Comparison of ENCODE assay signal across 17 mouse cellular contexts in the genomic region with DNA sequence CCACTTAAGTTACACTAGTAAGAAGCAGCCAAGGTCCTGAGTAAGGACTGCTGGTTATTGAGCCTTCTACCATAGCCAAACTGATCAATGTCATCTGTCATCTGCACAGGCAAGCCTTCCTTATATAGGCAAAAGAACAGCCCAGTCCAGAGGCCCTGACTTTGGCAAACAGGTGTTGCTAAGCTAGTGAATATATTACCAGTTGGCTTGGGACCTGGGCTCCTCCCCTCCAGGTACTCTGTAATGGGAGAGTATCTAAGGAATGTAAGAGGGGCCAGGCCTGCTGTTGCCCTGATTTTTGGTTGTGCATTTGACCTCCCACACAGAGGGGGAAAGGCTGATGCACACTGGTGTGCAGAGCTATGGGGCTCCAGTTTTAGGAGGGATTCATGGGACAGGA.
DNase-seq lines count a peak whose midpoint lies in the region; ATAC-seq lines count a peak whose summit lies in the region.
"Had no signal": no experiment of that assay in that cellular context is flagged by ENCODE, and none has a peak within 500 bp of the region (broad histone marks: within the 10 kb centered on the region; RNA-seq: fewer than 3 reads in every experiment).

No protein-coding gene starts in this region.

- no peak overlapping the region for H3K4me2 ChIP-seq in hindbrain, embryonic 16.5 days (ENCODE audit: low read length)
- H3K4me2 ChIP-seq: hindbrain, embryonic 14.5 days; midbrain, embryonic 13.5 days had no signal

- no peaks in the 10 kb centered on the region for H3K4me1 ChIP-seq in hindbrain, embryonic 10.5 days (replicated peaks)
- no peaks in the 10 kb centered on the region for H3K4me1 ChIP-seq in hindbrain, embryonic 16.5 days (ENCODE audit: control insufficient read depth, insufficient read depth, low read depth, low read length)

- peaks cover 8% of the 10 kb centered on the region; the same call in 1 of the 2 replicates for H3K36me3 ChIP-seq in hindbrain, embryonic 10.5 days
- H3K36me3 ChIP-seq in hindbrain, embryonic 16.5 days (ENCODE audit: control insufficient read depth, insufficient read depth, low read length): no peaks in the 10 kb centered on the region

- ATAC-seq in hindbrain, embryonic 16.5 days: no peak
- ATAC-seq in CD4-positive, CD25-positive, alpha-beta regulatory T cell, adult 4 months: no peak
- ATAC-seq: activated CD4-positive, CD25-positive, alpha-beta regulatory T cell, adult 4 months; forebrain, embryonic 14.5 days; midbrain, embryonic 13.5 days had no signal

- no peak overlapping the region for H3K4me3 ChIP-seq in hindbrain, embryonic 10.5 days
- H3K4me3 ChIP-seq in hindbrain, embryonic 16.5 days (ENCODE audit: low read length): no peak overlapping the region
- H3K4me3 ChIP-seq: heart, adult 2 months; midbrain, embryonic 13.5 days had no signal

- H3K27me3 ChIP-seq in hindbrain, embryonic 10.5 days (ENCODE audit: insufficient read depth, poor library complexity, severe bottlenecking): no peaks in the 10 kb centered on the region
- H3K27me3 ChIP-seq in hindbrain, embryonic 16.5 days (replicated peaks; ENCODE audit: control insufficient read depth, insufficient read depth, low read length): no peaks in the 10 kb centered on the region
- H3K27me3 ChIP-seq: midbrain, embryonic 13.5 days had no signal

- H3K9ac ChIP-seq in hindbrain, embryonic 16.5 days (ENCODE audit: low read depth, low read length): no peak overlapping the region
- H3K9ac ChIP-seq: hindbrain, embryonic 14.5 days; midbrain, embryonic 13.5 days had no signal

- peak overlapping the region; percentile 31; the same call in 1 of the 2 replicates for H3K27ac ChIP-seq in hindbrain, embryonic 10.5 days
- no peak overlapping the region for H3K27ac ChIP-seq in hindbrain, embryonic 16.5 days (ENCODE audit: low read depth, low read length)
- H3K27ac ChIP-seq: heart, adult 2 months; hindbrain, embryonic 14.5 days; macrophage; midbrain, embryonic 13.5 days had no signal

- 0 out of 2 replicates have a peak, but pooled peaks cover 3% of the 10 kb centered on the region for H3K9me3 ChIP-seq in hindbrain, embryonic 10.5 days
- no peaks in the 10 kb centered on the region for H3K9me3 ChIP-seq in hindbrain, embryonic 16.5 days (ENCODE audit: control insufficient read depth, low read length)
- H3K9me3 ChIP-seq: midbrain, embryonic 13.5 days had no signal

- no peak for DNase-seq in hindbrain, embryonic 10.5 days (ENCODE audit: low spot score)
- peak; percentile 46 for DNase-seq in lung, postnatal 36 days
- DNase-seq in lung, postnatal 14 days: no peak
- peak; percentile 64 for DNase-seq in kidney, postnatal 14 days
- DNase-seq in spleen, adult 18-20 months: no peak
- no peak for DNase-seq in gastrocnemius, adult 8-10 months (ENCODE audit: low spot score in 2 of 2)
- DNase-seq: adrenal gland, postnatal 25 days; cerebellum, adult 9-11 months; heart, adult 2 months; thymus, adult 2 months had no signal

Comparison
In these comparisons a context has a peak if more than half of its experiments do, and no peak if none do; other contexts are left out.
1. DNase-seq: peak in lung, postnatal 36 days (single experiment) and kidney, postnatal 14 days (single experiment); none in hindbrain, embryonic 10.5 days (single experiment), lung, postnatal 14 days (single experiment), spleen, adult 18-20 months (0 of 2) and gastrocnemius, adult 8-10 months (0 of 2).